Mouse (Mus musculus): ENCODE results near the gene Vti1b.
A peak's percentile ranks its signal among the peaks of the same experiment; 100 is the strongest.
"Not testable (repeated sequence)": the region's sequence is repeated elsewhere in the genome, so short reads cannot be mapped to it uniquely, and the experiment has no call there.

The Vti1b gene

GRCm38 (mm10) chr12:79172019-79172941 lies at the start of gene Vti1b:
Gene Vti1b (minus strand): TSS chr12:79172667.
- peak; percentile 76 for DNase-seq (ENCODE audit: low read depth)

- DNase-seq (ENCODE audit: low read depth): no peak
Measured at GRCm38 (mm10) chr12:79217511-79217910, 45.0 kb upstream of the Vti1b start.

GRCm38 (mm10) chr12:79211447-79211846 lies 39.0 kb upstream of the Vti1b start:
- no peak for DNase-seq (ENCODE audit: low read depth)

- DNase-seq (ENCODE audit: low read depth): peak; percentile 33
Measured at GRCm38 (mm10) chr12:79208703-79209464, 36.4 kb upstream of the Vti1b start, which contains the start of gene Rdh12. Gene Rdh12 (plus strand): TSS chr12:79208914.

GRCm38 (mm10) chr12:79201882-79202281 lies 29.4 kb upstream of the Vti1b start:
- DNase-seq (ENCODE audit: low read depth): no peak

GRCm38 (mm10) chr12:79197105-79197504 lies 24.6 kb upstream of the Vti1b start:
- DNase-seq (ENCODE audit: low read depth): no peak

GRCm38 (mm10) chr12:79193441-79193840 lies 21.0 kb upstream of the Vti1b start:
- peak; percentile 81 for DNase-seq (ENCODE audit: low read depth)

- no peak for DNase-seq (ENCODE audit: low read depth)
Measured at GRCm38 (mm10) chr12:79192193-79192592, 19.7 kb upstream of the Vti1b start, which contains the start of gene Rdh11. Gene Rdh11 (minus strand): TSS chr12:79192293.

- peak; percentile 79 for DNase-seq (ENCODE audit: low read depth)
Measured at GRCm38 (mm10) chr12:79191701-79192100, 19.2 kb upstream of the Vti1b start.

- no peak for DNase-seq (ENCODE audit: low read depth)
Measured at GRCm38 (mm10) chr12:79190931-79191673, 18.6 kb upstream of the Vti1b start.

GRCm38 (mm10) chr12:79185160-79185559 lies 12.7 kb upstream of the Vti1b start:
- DNase-seq (ENCODE audit: low read depth): not testable (repeated sequence)

GRCm38 (mm10) chr12:79175998-79176397 lies 3.5 kb upstream of the Vti1b start:
- no peak for DNase-seq (ENCODE audit: low read depth)

- DNase-seq (ENCODE audit: low read depth): no peak
Measured at GRCm38 (mm10) chr12:79173721-79174120, 1.3 kb upstream of the Vti1b start.

- DNase-seq (ENCODE audit: low read depth): no peak
Measured at GRCm38 (mm10) chr12:79171269-79171995, 1.0 kb downstream of the Vti1b start.

GRCm38 (mm10) chr12:79170421-79170820 lies 2.0 kb downstream of the Vti1b start:
- DNase-seq (ENCODE audit: low read depth): no peak

GRCm38 (mm10) chr12:79169173-79169572 lies 3.3 kb downstream of the Vti1b start:
- DNase-seq (ENCODE audit: low read depth): no peak

GRCm38 (mm10) chr12:79162876-79163275 lies 9.6 kb downstream of the Vti1b start:
- DNase-seq (ENCODE audit: low read depth): no peak

GRCm38 (mm10) chr12:79149653-79150052 lies 22.8 kb downstream of the Vti1b start:
- DNase-seq (ENCODE audit: low read depth): no peak

- DNase-seq (ENCODE audit: low read depth): no peak
Measured at GRCm38 (mm10) chr12:79141384-79141783, 31.1 kb downstream of the Vti1b start.

GRCm38 (mm10) chr12:79140811-79141210 lies 31.7 kb downstream of the Vti1b start:
- DNase-seq (ENCODE audit: low read depth): no peak

GRCm38 (mm10) chr12:79139417-79139816 lies 33.0 kb downstream of the Vti1b start:
- DNase-seq (ENCODE audit: low read depth): no peak

Measured in c-Kit-positive CD71-negative TER-119-negative erythroid progenitor cells, embryonic 14.5 days (primary cell).